Mouse (Mus musculus) cerebellum, adult 9-11 months (tissue): ENCODE data around the gene Arhgap33.
A peak's percentile ranks its signal among the peaks of the same experiment; 100 is the strongest.
"Not testable (repeated sequence)": the region's sequence is repeated elsewhere in the genome, so short reads cannot be mapped to it uniquely, and the experiment has no call there.

Experiments used
- DNase-seq: peaks from one replicate; pipeline ENCODE4 v3.0.0; 2022

Gene Arhgap33

DNA sequence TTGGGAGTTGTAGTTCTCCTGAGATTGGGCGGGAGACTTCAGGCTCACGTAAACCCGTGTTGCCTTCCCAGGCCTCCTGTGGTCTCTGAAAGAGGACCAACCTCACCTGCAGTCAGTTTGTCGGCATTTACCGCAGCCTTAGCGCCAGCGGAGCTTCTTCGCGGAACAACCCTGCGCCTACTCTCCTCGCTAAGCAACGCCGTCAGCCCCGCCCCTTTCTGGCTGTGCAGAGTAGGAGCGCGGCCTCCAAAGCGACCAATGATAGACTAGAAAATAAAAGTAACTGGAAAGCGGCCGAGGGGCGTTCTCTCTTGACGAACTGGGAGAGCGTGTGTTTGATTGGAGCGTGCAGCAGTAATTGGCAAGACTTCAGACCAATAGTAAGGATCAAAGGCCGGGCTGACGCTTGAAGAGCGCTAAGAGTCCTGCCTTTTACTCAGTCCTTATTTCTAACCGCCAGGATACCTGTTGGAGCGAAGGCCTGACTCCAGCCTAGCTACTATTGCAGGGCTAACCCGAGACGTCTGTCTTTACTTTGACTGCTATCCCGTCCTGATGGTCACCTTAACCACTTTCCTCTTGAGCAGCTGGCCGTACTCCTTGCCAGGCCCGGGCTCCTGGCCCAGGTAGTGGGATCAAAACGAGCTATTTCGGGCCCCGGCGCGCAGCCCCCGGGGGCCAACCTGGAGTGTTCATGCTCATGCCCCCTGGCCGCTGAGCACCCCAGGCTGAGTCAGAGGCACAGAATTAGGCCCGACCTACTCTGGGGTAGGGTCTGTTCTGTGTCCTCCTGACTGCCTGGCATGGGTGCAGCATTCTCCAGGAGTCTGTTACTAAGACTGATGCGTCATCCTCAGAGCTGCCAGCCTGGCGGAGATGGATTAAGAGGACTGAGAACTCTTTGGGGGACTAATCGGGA, 17.5 kb upstream of the Arhgap33 start, which contains the start of the genes Hspb6 and Proser3:
Hspb6 (plus strand) TSS at position 77 of the 919 bp plus-strand sequence.
Proser3 (minus strand) TSS at position 198 of the 919 bp plus-strand sequence.
- DNase-seq, result peak; percentile 99

DNA sequence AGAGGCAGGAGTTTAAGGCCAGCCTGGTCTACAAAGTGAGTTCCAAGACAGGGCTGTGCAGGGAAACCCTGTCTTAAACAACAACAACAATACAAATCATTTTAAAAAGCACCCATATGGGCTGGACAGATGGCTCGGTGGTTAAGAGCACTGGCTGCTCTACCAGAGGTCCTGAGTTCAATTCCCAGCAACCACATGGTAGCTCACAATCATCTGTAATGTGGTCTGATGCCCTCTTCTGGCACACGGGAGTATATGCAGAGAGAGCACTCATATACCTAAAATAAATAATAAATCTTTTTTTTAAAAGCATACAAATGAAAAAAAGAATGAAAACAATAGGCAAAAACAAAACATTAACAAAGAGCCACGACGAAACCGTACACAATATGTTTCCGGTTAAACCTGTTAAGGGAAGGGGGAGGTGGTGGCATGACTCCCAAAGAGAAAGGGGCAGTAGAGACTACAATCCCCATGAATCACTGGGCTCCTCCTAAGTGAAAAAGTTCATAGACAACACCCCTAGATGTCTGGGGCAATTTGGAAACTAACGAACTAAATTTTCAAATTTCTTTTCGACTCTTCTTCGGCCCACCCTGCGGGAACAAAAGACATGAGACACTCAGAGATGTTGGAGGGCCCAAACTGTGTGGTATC, 16.7 kb upstream of the Arhgap33 start:
- peak; percentile 59 for DNase-seq

DNA sequence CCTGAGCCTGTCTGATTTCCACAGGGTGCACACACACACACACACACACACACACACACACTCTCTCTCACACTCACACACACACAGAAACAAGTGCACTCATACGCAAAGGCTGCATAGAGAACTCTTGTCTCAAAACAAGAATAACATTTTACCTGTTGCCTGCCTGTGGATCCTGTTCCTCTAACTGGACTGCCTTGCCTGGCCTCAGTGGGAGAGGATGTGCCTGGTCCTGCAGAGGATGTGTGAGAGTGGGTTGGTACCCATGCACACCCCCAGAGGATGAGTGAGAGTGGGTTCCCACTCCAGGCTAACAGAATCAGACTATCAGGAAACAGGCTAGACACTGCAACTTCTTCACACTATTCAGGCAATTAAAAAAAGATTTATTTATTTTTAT, 15.7 kb upstream of the Arhgap33 start:
- peak; percentile 46 for DNase-seq

DNA sequence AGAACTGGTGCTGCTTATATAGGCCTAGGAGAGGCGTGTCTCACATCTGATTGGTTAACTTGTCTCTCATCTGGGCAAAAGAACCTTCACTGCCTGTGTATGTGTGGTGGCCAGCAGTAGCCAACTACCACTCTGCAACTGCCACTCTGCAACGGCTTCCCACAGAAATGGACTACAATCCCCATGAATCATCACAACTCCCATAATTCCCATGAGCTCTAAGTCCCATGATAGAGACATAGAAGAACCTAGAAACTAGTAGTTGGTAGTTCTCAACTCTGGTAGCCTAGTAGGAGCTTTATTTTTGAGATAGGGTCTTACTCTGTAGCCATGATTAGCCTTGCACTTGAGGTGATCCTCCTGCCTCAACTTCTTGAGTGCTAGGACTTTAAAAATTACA, 15.0 kb upstream of the Arhgap33 start:
- DNase-seq, result peak; percentile 25

DNA sequence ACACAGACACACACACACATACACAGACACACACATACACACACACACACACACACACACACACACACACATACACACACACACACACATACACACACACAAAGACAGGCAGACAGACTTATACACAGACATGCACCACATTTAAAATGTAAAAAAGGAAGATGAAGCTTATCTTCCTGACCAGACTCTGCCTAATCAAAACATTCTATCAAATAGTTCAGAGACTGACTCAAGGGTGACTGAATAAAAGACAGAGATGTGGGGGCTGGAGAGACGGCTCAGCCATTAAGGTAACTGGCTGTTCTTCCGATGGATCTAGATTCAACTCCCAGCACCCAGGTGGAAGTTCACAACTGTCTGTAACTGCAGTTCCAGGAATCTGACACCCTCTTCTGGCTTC, 9.5 kb upstream of the Arhgap33 start:
- DNase-seq, result no peak

DNA sequence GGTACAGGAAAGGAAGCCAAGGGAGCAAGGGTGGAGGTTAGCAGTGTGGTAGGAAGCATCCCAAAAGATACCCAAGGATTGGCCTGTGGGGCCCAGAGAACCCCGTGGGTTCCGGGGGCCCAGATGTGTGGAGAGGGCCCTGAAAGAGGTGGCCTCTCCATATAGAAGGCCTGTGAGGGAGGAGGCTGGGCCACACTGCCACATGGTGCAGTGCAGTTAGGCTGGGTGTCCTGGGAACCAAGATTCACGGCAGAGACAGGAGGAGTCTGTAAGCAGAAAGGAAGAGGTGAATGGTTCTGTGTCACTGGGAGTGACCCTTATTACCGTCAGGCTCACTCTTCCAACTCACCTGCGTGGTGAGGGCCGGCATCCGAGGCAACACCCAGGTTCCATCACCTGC, 5.7 kb upstream of the Arhgap33 start:
- DNase-seq, result no peak

DNA sequence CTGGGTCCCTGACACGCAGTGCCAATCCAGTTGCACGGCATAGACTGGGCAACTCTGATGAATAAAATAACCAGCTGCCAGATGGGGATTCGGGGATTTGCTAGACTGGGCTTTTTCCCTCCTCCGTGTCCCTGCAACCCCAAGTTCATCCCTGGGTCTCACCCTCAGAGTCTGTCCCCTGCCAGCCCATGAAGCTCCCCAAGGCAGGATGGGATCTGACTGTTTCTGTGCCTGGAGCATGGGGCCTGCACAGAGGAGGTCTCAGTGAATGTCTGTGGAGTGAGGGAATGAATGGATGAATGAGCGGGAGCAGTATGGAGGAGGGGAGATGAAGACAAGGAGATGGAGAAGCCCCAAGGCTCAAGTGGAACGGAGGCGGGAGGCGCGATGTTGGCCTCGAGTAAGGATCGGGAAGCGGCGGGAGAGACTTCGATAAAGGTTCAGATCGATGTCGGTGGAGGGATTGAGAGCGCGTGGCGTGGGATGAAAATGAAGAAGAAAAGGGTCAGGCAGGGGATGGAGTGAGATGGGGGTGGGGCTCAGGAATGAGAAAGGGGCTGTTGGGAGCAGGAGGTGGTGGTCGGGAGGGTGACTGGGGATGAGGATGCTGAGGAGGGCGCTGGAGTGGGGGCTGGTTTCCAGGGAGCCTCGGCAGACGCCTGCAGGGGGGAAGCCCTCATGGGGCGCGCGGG, 773 bp downstream of the Arhgap33 start:
- peak; percentile 71 for DNase-seq

DNA sequence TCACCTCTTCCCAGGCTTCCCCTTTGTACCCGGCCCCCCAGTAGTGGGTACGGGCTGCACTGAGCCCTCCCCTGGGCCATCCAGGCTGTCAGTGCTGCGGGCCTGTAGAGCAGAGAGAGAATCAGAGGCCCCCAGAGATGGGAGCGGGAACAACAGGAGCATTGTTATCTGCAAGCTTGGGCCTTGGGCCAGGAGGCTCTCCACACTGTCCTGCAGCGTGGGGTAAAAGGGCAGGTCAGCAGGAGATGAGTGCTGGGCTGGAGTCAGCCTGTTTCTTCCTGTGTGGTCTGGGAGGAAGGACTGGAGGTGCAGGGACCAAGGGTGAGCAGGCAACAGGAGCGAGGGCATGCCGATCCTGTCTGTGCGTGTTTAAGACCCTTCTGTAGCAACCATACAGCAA, 1.9 kb downstream of the Arhgap33 start:
- DNase-seq, result peak; percentile 56

DNA sequence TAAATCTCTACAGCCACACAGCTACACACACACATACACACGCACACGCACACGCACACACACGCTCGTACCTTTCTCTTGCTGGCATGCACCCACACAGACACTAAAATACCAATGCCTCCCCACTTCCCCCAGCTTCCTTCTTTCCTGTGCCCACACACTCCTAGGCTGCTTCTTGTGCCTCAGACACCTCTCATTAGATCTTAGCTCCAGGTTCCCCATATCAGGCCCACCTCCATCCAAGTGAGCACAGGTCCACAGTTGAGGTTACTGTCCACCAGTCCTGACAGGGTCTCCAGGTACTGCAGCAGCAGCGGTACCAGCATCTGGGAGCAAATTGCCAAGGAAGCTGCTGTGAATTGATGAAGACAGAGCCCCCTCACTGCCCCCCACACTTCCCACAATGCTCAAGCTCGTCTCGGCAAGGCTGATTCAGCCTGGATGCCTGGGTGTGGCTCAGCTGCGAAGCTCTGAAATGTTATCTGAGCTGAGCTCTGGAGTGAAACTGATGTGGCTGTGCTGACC, 3.5 kb downstream of the Arhgap33 start:
- no peak for DNase-seq

DNA sequence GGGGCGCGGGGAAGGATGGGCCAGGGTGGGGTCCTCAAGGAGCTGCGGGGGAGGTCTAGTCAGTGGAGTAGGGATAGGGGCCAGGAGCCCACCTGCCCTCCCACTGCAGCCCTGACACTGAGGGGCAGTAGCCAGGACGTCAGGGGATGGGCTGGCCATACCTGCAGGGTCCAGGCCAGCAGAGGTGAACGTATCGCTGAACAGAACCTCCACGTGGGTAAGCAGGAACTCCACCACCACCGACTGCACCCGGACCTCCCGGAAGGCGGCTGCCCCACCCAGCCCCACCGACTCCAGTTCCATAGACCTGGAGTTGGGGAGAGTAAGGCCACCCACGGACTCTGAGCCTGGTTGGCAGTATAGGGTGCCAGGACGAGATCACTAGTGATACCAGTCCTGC, 7.9 kb downstream of the Arhgap33 start:
- no peak for DNase-seq

DNA sequence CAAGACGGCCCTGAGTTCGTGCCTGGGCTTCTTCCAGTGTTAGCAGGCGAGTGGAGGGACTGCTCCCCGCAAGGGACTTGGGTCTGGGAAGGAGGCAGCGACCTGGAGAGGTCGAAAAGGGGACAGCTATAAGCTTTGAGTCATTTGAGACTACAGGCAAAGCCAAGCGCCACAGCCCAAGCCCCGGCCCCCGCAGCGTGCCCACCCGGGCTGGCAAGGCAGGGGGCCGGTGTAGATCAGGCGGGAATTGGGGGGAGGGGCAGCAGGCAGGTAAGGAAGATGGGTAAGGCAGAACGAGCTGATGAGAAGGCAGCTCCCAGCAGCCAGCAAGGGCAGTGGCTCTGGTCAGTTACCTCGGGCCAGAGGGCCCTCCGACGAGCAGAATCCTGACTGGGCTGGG, 8.5 kb downstream of the Arhgap33 start:
- DNase-seq, result peak; percentile 14

DNA sequence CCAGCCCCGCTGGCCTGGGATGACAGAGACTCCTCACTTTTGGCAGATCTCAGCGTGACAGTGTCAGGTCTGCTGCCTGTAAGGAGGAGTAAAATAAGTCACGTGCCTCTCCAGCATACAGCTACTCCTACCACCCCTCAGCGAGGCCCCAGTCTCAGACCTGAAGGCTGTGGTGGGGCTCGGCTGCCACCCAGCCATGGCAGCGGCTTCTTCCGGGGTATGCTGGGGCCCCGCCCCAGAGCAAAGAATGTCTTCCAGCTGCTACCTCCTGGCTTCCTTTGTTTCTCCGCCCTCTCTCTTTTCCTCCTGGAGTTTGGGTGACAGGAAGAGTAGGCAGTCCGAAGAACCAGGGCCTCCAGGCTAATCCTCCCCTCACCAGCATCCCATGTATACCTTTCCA, 8.9 kb downstream of the Arhgap33 start:
- DNase-seq, result no peak

DNA sequence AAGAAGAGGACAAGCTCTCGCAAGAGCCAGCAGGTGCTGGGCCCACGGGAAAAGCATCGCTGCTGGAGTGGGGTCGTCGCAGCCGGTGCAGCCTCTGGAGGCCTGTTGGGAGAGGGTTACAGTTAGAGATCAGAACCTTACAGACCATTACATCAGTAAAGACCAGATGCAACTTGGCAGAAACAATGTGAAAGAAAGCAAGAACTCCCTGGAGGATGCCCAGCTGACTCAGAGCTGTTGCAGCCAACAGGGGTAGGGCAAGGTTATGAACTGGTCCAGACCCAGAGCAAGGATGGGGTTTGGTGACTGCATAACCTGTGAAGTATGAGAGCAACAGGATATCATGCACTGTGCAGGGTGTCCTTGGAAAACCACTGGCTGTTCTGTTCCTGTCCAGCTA, 10.4 kb downstream of the Arhgap33 start:
- DNase-seq, result no peak

DNA sequence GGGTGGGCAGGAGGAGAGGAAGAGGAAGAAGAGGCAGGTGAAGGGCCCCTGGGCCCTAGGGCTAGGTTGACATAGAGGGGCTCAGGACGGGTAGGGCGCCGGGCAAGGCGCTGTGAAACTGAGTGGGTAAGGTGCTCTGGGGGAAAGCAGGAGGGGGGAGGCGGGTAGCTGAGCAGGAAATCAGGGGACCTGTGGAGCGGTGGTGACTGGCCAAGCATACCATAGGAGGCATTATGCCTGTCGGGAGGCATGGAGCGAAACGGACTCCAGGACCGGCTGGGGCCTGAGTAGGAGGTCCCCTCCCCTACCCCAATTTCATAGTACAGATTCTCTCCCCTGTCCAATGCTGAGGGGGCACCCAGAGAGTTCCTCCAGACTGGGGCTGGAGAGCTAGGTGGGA, 12.0 kb downstream of the Arhgap33 start:
- DNase-seq, result no peak

DNA sequence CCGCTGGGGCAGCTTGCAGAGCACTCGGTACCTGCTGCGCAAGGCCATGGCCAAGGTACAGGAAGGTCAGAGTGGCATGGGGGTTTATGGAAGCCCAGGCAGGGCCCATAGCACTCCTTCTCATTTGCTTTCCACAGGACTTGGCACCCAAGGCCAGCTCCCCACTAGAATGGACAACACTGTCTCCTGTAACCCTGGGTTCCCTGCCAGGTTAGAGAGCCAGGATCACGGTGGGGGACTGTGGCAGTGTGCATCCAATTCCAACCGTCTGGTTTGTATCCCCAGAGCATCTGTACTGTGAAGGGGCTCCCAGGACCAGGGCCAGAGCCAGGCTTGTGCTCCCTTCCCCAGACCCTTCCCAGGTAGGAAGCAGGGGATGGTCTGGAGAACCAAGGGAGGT, 14.0 kb downstream of the Arhgap33 start:
- peak; percentile 79 for DNase-seq

DNA sequence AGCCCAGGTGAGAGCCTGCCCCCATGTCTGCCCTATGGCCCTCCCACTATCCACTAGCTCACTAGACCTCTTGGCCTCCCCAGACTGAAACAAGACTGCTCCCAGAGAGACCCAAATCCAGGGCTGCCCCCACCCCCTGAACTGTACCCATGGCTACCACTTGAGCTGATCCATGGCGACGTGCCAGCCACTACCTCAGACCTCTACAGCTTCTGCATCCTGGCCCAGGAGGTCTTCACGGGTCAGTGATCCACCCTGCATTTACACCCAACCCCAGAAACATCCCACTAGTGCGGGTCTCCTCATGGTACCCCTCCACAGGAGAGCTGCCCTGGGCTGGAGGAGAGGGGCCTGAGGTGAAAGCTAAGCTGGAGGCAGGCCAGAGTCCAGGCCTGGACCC, 14.5 kb downstream of the Arhgap33 start:
- no peak for DNase-seq

DNA sequence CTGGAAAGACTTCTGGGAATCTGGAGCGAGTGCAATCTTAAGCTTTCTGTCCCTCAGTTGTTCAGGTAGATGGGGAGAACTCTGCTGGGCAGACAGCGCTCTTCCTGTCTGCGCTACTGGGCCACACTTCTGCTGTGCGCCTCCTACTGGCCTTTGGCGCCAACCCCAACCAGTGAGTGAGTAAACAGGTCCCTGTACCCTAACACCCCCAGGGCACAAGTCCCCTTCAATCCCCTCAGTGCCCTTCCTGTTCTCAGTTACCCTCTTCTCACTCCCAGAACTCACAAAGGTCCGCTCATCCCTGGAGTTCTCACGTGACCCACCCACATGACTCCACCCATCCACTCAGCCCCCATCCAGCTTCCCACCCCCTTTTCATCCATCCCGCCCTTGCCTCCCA, 16.5 kb downstream of the Arhgap33 start:
- DNase-seq, result no peak

DNA sequence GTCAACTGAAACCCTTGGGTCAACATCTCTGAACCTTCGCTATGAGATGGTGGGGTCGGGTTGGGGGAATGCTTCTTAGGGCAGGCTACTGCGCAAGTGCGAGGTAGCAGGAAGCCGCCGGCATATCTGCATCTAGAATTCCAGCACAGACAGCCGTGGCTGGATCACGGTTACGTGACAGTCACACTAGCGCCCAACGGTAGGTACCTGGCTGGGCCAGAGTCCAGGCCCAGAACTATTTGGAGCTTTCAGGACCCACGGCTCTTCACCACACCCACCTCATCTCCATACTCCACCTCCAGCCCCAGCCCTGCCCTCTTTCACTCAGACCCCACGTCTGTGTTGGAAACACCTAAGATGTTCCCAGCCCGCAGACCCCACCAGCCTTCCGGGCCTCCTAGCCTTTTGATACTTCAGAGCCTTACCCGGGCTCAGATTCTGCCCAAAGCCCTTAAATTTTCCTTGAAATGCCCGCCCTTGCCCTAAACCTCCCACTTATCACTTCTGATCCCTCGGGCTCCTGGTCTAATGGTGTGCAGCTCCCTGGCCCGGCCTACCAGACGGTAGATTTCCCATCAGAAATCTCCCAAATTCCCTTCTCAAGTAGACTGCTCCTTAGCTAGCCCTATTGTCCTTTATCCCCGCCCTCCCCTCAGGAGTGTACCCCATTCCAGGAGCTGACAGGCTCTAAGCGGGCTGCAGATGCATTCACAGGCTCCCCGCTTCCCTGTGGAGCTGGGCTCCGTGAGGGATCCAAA, 19.7 kb downstream of the Arhgap33 start:
- no peak for DNase-seq

DNA sequence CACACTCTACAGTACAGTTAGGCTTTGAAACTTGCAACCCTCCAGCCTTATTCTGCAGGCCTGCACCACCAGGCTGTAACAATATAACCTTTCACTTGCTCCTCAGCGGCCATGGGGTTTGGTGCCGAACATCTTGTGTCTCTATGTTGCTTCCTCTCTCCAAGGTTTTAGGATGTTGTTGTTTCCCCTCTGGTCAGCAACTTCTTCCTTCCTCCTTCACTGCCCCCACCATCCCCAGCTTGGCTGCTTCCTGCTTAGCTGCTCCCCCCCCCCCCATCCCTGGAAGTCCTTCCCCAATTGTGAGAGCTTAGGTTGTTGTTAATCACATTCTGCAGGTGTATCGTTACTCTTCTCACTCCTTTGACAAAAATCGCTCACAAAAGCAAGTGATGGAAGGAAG, 26.8 kb downstream of the Arhgap33 start:
- no peak for DNase-seq

DNA sequence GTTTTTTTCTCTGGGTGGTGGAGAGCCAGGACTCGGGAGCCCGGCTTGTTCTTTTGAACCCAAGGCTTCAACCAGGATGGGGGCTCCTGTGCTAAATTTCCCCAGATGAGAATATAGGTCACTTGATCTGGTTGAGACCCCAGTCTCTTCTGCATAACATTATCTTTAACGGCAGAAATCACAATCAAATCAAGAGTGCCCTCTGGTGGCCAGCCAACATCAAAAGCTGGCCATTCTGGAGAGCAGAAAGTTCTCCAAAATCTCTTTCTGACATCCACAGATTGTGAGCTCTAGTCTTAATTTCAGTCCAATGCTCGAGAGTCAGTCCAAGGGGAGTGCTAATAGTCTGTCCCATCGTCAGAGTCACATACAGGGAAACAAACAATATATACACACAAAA, 33.7 kb downstream of the Arhgap33 start:
- not testable (repeated sequence) for DNase-seq

DNA sequence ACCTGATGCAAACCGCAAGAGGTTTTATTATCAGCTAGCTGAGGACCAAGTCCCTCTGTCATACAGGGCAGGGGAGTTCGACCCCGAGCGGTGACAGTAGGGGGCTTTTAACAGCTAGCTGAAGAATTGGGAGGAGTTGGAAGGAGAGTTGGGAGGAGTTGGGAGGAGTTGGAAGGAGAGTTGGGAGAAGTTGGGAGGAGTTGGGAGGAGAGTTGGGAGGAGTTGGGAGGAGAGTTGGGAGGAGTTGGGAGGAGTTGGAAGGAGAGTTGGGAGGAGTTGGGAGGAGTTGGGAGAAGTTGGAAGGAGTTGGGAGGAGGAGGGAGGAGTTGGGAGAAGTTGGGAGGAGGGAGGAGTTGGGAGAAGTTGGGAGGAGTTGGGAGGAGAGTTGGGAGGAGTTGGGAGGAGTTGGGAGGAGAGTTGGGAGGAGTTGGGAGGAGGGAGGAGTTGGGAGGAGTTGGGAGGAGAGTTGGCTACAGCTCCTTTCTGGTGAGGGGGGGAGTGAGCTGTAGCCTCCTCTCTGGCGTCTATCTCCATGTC, 39.3 kb downstream of the Arhgap33 start:
- DNase-seq, result not testable (repeated sequence)

DNA sequence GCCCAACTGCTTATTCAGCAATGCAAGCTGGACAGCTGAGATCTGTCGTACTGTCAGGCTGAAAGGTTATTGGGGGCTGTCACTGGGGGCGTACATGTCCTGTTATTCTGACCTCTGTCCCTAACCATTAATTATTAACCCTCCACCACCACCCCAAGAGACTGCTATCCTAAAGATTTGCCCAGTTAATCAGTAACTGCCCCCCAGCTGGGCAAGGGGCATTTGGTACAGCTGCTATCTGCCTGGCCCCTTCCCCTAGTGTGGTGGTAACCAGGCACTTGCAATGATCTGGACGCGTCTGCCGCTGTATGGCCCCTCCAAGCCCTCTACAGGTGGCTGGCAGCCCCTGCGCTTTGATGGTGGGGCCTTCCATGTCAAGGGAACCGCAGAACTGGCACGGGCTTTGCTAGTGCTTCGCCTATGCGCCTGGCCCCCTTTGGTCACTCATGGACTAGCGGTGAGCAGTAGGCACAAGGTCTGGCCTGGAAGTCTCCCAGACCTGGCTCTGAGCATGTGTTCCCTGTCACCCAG, 41.4 kb downstream of the Arhgap33 start, which contains the start of gene Prodh2:
Prodh2 (plus strand) TSS at position 222 of the 531 bp plus-strand sequence.
- no peak for DNase-seq
